Mouse (Mus musculus) cerebellum, postnatal 4 days (tissue): ENCODE data around the gene Tmtc4.
A peak's percentile ranks its signal among the peaks of the same experiment; 100 is the strongest.

ENCODE experiments used
- DNase-seq, 2 experiments: peaks; one replicate each; pipeline ENCODE4 v3.0.0; 2022; ENCODE audit warnings: low spot score in 2 of 2, mixed read lengths in 1 of 2

Gene Tmtc4

GRCm38 (mm10) chr14:122902884-122903283, 81.0 kb downstream of the Tmtc4 start:
- peak in 1 of 2 experiments; percentile 72 for DNase-seq

GRCm38 (mm10) chr14:122902136-122902535, 81.7 kb downstream of the Tmtc4 start:
- peak in 1 of 2 experiments; percentile 36 for DNase-seq

- no peak for DNase-seq
Measured at GRCm38 (mm10) chr14:122901715-122902114, 82.1 kb downstream of the Tmtc4 start.

- DNase-seq = no peak
Measured at GRCm38 (mm10) chr14:122901177-122901576, 82.7 kb downstream of the Tmtc4 start.

- DNase-seq = no peak
Measured at GRCm38 (mm10) chr14:122900679-122901078, 83.2 kb downstream of the Tmtc4 start.

GRCm38 (mm10) chr14:122898550-122898949, 85.3 kb downstream of the Tmtc4 start:
- no peak for DNase-seq

- no peak for DNase-seq
Measured at GRCm38 (mm10) chr14:122896106-122896505, 87.7 kb downstream of the Tmtc4 start.

GRCm38 (mm10) chr14:122891470-122891968, 92.3 kb downstream of the Tmtc4 start:
- no peak for DNase-seq

GRCm38 (mm10) chr14:122888480-122888872, 95.4 kb downstream of the Tmtc4 start:
- DNase-seq = no peak

- no peak for DNase-seq
Measured at GRCm38 (mm10) chr14:122887702-122888479, 95.9 kb downstream of the Tmtc4 start.

GRCm38 (mm10) chr14:122887278-122887677, 96.6 kb downstream of the Tmtc4 start:
- DNase-seq = no peak

- peak in 1 of 2 experiments; percentile 74 for DNase-seq
Measured at GRCm38 (mm10) chr14:122885893-122886292, 97.9 kb downstream of the Tmtc4 start.

GRCm38 (mm10) chr14:122883821-122884584, 99.8 kb downstream of the Tmtc4 start:
- peak in 1 of 2 experiments; percentile 43 for DNase-seq

GRCm38 (mm10) chr14:122883410-122883806, 100.4 kb downstream of the Tmtc4 start:
- DNase-seq = no peak

- no peak for DNase-seq
Measured at GRCm38 (mm10) chr14:122882795-122883409, 100.9 kb downstream of the Tmtc4 start.

GRCm38 (mm10) chr14:122882201-122882639, 101.6 kb downstream of the Tmtc4 start:
- DNase-seq = peak in 1 of 2 experiments; percentile 19

- no peak for DNase-seq
Measured at GRCm38 (mm10) chr14:122881699-122882098, 102.1 kb downstream of the Tmtc4 start.

GRCm38 (mm10) chr14:122880291-122880690, 103.5 kb downstream of the Tmtc4 start:
- no peak for DNase-seq

- DNase-seq = no peak
Measured at GRCm38 (mm10) chr14:122877787-122878186, 106.0 kb downstream of the Tmtc4 start.

- DNase-seq = peak in 1 of 2 experiments; percentile 16
Measured at GRCm38 (mm10) chr14:122876723-122877122, 107.1 kb downstream of the Tmtc4 start.

- peak; percentile 67 to 86 for DNase-seq
Measured at GRCm38 (mm10) chr14:122876163-122876562, 107.7 kb downstream of the Tmtc4 start.

- peak in 1 of 2 experiments; percentile 10 for DNase-seq
Measured at GRCm38 (mm10) chr14:122875636-122876035, 108.2 kb downstream of the Tmtc4 start.
